In genomic region chr12:8506954-8507707, GRCm38 (mm10) we compare ENCODE assay signal across 18 mouse cellular contexts. TPM values are rescaled to one million over a fixed set of nuclear protein-coding genes. Genes with fewer than 3 reads are reported as not detected.
DNase-seq lines count a peak whose midpoint lies in the region; ATAC-seq and TF ChIP-seq lines count a peak whose summit lies in the region.
"Had no signal": no experiment of that assay in that cellular context is flagged by ENCODE, and none has a peak within 500 bp of the region (broad histone marks: within the 10 kb centered on the region; RNA-seq: fewer than 3 reads in every experiment).

No protein-coding gene starts in this region.

- no peak for TF ChIP-seq CTCF in lung, adult 2 months (IDR thresholded peaks at IDR 0.05; ENCODE audit: insufficient read depth, low read length)

- no peak overlapping the region for H3K4me2 ChIP-seq in lung, embryonic 16.5 days (ENCODE audit: low read depth, low read length)
- H3K4me2 ChIP-seq: hindbrain, embryonic 15.5 days; limb, embryonic 12.5 days; midbrain, embryonic 12.5 days had no signal

- H3K27me3 ChIP-seq in lung, embryonic 16.5 days (ENCODE audit: control insufficient read depth, insufficient read depth, low read depth, low read length) = no peaks in the 10 kb centered on the region
- H3K27me3 ChIP-seq: hindbrain, embryonic 15.5 days; limb, embryonic 12.5 days; midbrain, embryonic 12.5 days had no signal

- H3K4me1 ChIP-seq in lung, adult 2 months (ENCODE audit: control insufficient read depth, insufficient read depth, low read length) = 0 out of 2 replicates have a peak, but pooled peaks cover 3% of the 10 kb centered on the region
- H3K4me1 ChIP-seq in lung, embryonic 16.5 days (replicated peaks; ENCODE audit: control insufficient read depth, insufficient read depth, low read length) = no peaks in the 10 kb centered on the region; the same call in 1 of the 2 replicates
- H3K4me1 ChIP-seq: hindbrain, embryonic 15.5 days; limb, embryonic 12.5 days; midbrain, embryonic 12.5 days had no signal

- H3K9ac ChIP-seq in lung, embryonic 16.5 days (ENCODE audit: low read length) = no peak overlapping the region
- H3K9ac ChIP-seq: forebrain, postnatal 0 days; hindbrain, embryonic 15.5 days; limb, embryonic 12.5 days; midbrain, embryonic 12.5 days had no signal

- peak; percentile 47 for DNase-seq in adrenal gland, postnatal 14 days
- DNase-seq in adrenal gland, adult 8-10 months = no peak
- peak; percentile 63 to 72 for DNase-seq in lung, adult 18-20 months
- DNase-seq in lung, adult 2 months = no peak
- no peak for DNase-seq in testis, postnatal 14 days (ENCODE audit: low spot score)
- DNase-seq in embryo, embryonic 11 days = no peak
- DNase-seq: cerebellum, adult 2 months; forebrain, postnatal 0 days; kidney, adult 11 months; kidney, postnatal 4 days had no signal

- no peaks in the 10 kb centered on the region for H3K36me3 ChIP-seq in lung, embryonic 16.5 days (ENCODE audit: control insufficient read depth, insufficient read depth, low read length)
- H3K36me3 ChIP-seq: hindbrain, embryonic 15.5 days; limb, embryonic 12.5 days; midbrain, embryonic 12.5 days had no signal

- ATAC-seq in lung, embryonic 16.5 days (ENCODE audit: low read depth) = peak; percentile 65
- 0 out of 2 replicates have a peak, but pooled peaks have one; percentile 42 for ATAC-seq in monocyte, adult 5-6 weeks (replicated peaks; ENCODE audit: insufficient number of reproducible peaks, low FRiP score, low TSS enrichment, poor library complexity, severe bottlenecking)
- ATAC-seq: forebrain, postnatal 0 days had no signal

- no peak for TF ChIP-seq POLR2A in lung, adult 2 months (IDR thresholded peaks at IDR 0.05; ENCODE audit: borderline replicate concordance, extremely low read depth, low read depth, low read length)

- WGBS in lung, adult 2 months = 45% methylated on average over 9 of the region's 9 CpGs
- 46% methylated on average over 9 of the region's 9 CpGs for WGBS in lung, embryonic 16.5 days

- H3K9me3 ChIP-seq in lung, embryonic 16.5 days (ENCODE audit: control insufficient read depth, low read length) = no peaks in the 10 kb centered on the region
- H3K9me3 ChIP-seq: hindbrain, embryonic 15.5 days; limb, embryonic 12.5 days; midbrain, embryonic 12.5 days had no signal

- no peak overlapping the region for H3K4me3 ChIP-seq in lung, adult 2 months (replicated peaks; ENCODE audit: extremely low read depth, low read depth, low read length)
- no peak overlapping the region for H3K4me3 ChIP-seq in lung, embryonic 16.5 days (ENCODE audit: low read length)
- H3K4me3 ChIP-seq: erythroblast, embryonic 14.5 days; heart, adult 2 months; hindbrain, embryonic 15.5 days; limb, embryonic 12.5 days; midbrain, embryonic 12.5 days had no signal

- H3K27ac ChIP-seq in lung, embryonic 16.5 days (ENCODE audit: low read length) = no peak overlapping the region
- H3K27ac ChIP-seq: heart, adult 2 months; hindbrain, embryonic 15.5 days; limb, embryonic 12.5 days; midbrain, embryonic 12.5 days; stomach, postnatal 0 days had no signal

RNA-seq across cellular contexts. Expression of gene Rhob, which starts 7.3 kb away (rescaled TPM):
- 201 and 234 TPM in 2 replicates for total RNA-seq in adrenal gland, postnatal 14 days (2021)
- 100 to 1,000 TPM; 196 to 244 (median 223) TPM for total RNA-seq in adrenal gland, adult 8-10 months (2022)
- 324 and 526 TPM in 2 replicates for polyA plus RNA-seq in lung, adult 2 months (2012; rRNA removed)
- polyA plus RNA-seq in lung, embryonic 16.5 days (2015; fragmentation: Nextera tagmentation; extraction: Ambion mirVana) = 47.8 and 49.2 TPM in 2 replicates
- total RNA-seq in monocyte, adult 5-6 weeks (2017) = 45.8 to 134 TPM (median 53.2 TPM) in 3 replicates

Comparison
In these comparisons a context has a peak if more than half of its experiments do, and no peak if none do; other contexts are left out.
1. DNase-seq: peak in adrenal gland, postnatal 14 days (single experiment) and lung, adult 18-20 months (2 of 2); none in adrenal gland, adult 8-10 months (single experiment), lung, adult 2 months (single experiment), testis, postnatal 14 days (single experiment) and embryo, embryonic 11 days (single experiment).